ENCODE assay signal across 16 mouse cellular contexts in genomic region chr4:72766386-72766785, GRCm38 (mm10).
DNase-seq lines count a peak whose midpoint lies in the region; ATAC-seq lines count a peak whose summit lies in the region.
"Had no signal": no experiment of that assay in that cellular context is flagged by ENCODE, and none has a peak within 500 bp of the region (broad histone marks: within the 10 kb centered on the region; RNA-seq: fewer than 3 reads in every experiment).

No protein-coding gene starts in this region.

- DNase-seq in embryonic facial prominence, embryonic 14.5 days (ENCODE audit: low spot score) = no peak
- no peak for DNase-seq in embryonic facial prominence, embryonic 10.5 days (ENCODE audit: low spot score)
- peak; percentile 2 for DNase-seq in R1 (ENCODE audit: low read depth, low spot score)
- peak; percentile 44 for DNase-seq in hindbrain, embryonic 14.5 days (ENCODE audit: low spot score)
- no peak for DNase-seq in urinary bladder, postnatal 14 days (ENCODE audit: low spot score)
- DNase-seq in layer of hippocampus, adult 9-11 months = no peak
- DNase-seq: adrenal gland, postnatal 14 days; cerebellum, adult 9-11 months; heart, postnatal 14 days; kidney, postnatal 36 days; thymus, postnatal 25 days had no signal

- H3K4me3 ChIP-seq in embryonic facial prominence, embryonic 14.5 days (ENCODE audit: low read depth, low read length) = no peak overlapping the region
- H3K4me3 ChIP-seq in embryonic facial prominence, embryonic 10.5 days = no peak overlapping the region
- H3K4me3 ChIP-seq in hindbrain, embryonic 14.5 days (replicated peaks; ENCODE audit: low read length) = no peak overlapping the region
- no peak overlapping the region for H3K4me3 ChIP-seq in midbrain, embryonic 16.5 days (ENCODE audit: low read depth, low read length)
- H3K4me3 ChIP-seq in heart, embryonic 11.5 days (ENCODE audit: low read depth, low read length) = no peak overlapping the region
- H3K4me3 ChIP-seq: megakaryocyte, embryonic 14.5 days had no signal

- H3K27ac ChIP-seq in embryonic facial prominence, embryonic 14.5 days (replicated peaks; ENCODE audit: low read depth, low read length) = no peak overlapping the region
- no peak overlapping the region for H3K27ac ChIP-seq in embryonic facial prominence, embryonic 10.5 days (replicated peaks)
- H3K27ac ChIP-seq in hindbrain, embryonic 14.5 days = no peak overlapping the region
- no peak overlapping the region for H3K27ac ChIP-seq in midbrain, embryonic 16.5 days (ENCODE audit: low read length)
- H3K27ac ChIP-seq in heart, embryonic 11.5 days (ENCODE audit: low read depth, low read length) = no peak overlapping the region

- no peak overlapping the region for H3K4me2 ChIP-seq in embryonic facial prominence, embryonic 14.5 days (ENCODE audit: low read depth, low read length)
- H3K4me2 ChIP-seq in hindbrain, embryonic 14.5 days (replicated peaks) = no peak overlapping the region
- no peak overlapping the region for H3K4me2 ChIP-seq in midbrain, embryonic 16.5 days (ENCODE audit: low read length)
- H3K4me2 ChIP-seq in heart, embryonic 11.5 days = no peak overlapping the region
- H3K4me2 ChIP-seq: liver, embryonic 11.5 days had no signal

- H3K4me1 ChIP-seq in embryonic facial prominence, embryonic 14.5 days (ENCODE audit: control insufficient read depth, insufficient read depth, low read length) = no peaks in the 10 kb centered on the region
- no peaks in the 10 kb centered on the region for H3K4me1 ChIP-seq in embryonic facial prominence, embryonic 10.5 days
- H3K4me1 ChIP-seq in hindbrain, embryonic 14.5 days (replicated peaks; ENCODE audit: control insufficient read depth, insufficient read depth, low read length) = no peaks in the 10 kb centered on the region; the same call in 1 of the 2 replicates
- no peaks in the 10 kb centered on the region; the same call in 1 of the 2 replicates for H3K4me1 ChIP-seq in midbrain, embryonic 16.5 days (ENCODE audit: control insufficient read depth, insufficient read depth, low read length)
- H3K4me1 ChIP-seq in heart, embryonic 11.5 days (ENCODE audit: control insufficient read depth, insufficient read depth, low read length) = no peaks in the 10 kb centered on the region
- H3K4me1 ChIP-seq: megakaryocyte, embryonic 14.5 days had no signal

- no peaks in the 10 kb centered on the region for H3K9me3 ChIP-seq in embryonic facial prominence, embryonic 14.5 days (ENCODE audit: control insufficient read depth, low read length)
- no peaks in the 10 kb centered on the region for H3K9me3 ChIP-seq in embryonic facial prominence, embryonic 10.5 days
- H3K9me3 ChIP-seq in hindbrain, embryonic 14.5 days (ENCODE audit: control insufficient read depth, low read length) = no peaks in the 10 kb centered on the region
- no peaks in the 10 kb centered on the region for H3K9me3 ChIP-seq in midbrain, embryonic 16.5 days (replicated peaks; ENCODE audit: control insufficient read depth, low read length, poor library complexity, severe bottlenecking)
- H3K9me3 ChIP-seq in heart, embryonic 11.5 days (replicated peaks; ENCODE audit: control insufficient read depth, low read length) = no peaks in the 10 kb centered on the region
- H3K9me3 ChIP-seq: megakaryocyte, embryonic 14.5 days had no signal

- no peaks in the 10 kb centered on the region for H3K27me3 ChIP-seq in embryonic facial prominence, embryonic 14.5 days (replicated peaks; ENCODE audit: control insufficient read depth, insufficient read depth, low read length)
- H3K27me3 ChIP-seq in embryonic facial prominence, embryonic 10.5 days (replicated peaks; ENCODE audit: low read depth, poor library complexity, severe bottlenecking) = no peaks in the 10 kb centered on the region
- H3K27me3 ChIP-seq in hindbrain, embryonic 14.5 days (ENCODE audit: control insufficient read depth, insufficient read depth, low read length) = no peaks in the 10 kb centered on the region
- no peaks in the 10 kb centered on the region for H3K27me3 ChIP-seq in midbrain, embryonic 16.5 days (ENCODE audit: control insufficient read depth, insufficient read depth, low read depth, low read length)
- no peaks in the 10 kb centered on the region for H3K27me3 ChIP-seq in heart, embryonic 11.5 days (ENCODE audit: control insufficient read depth, insufficient read depth, low read length)
- H3K27me3 ChIP-seq: megakaryocyte, embryonic 14.5 days had no signal

- no peaks in the 10 kb centered on the region for H3K36me3 ChIP-seq in embryonic facial prominence, embryonic 14.5 days (ENCODE audit: control insufficient read depth, insufficient read depth, low read length)
- H3K36me3 ChIP-seq in embryonic facial prominence, embryonic 10.5 days (replicated peaks) = no peaks in the 10 kb centered on the region
- no peaks in the 10 kb centered on the region for H3K36me3 ChIP-seq in hindbrain, embryonic 14.5 days (replicated peaks; ENCODE audit: control insufficient read depth, insufficient read depth)
- H3K36me3 ChIP-seq in midbrain, embryonic 16.5 days (ENCODE audit: control insufficient read depth, insufficient read depth, low read length) = no peaks in the 10 kb centered on the region
- H3K36me3 ChIP-seq in heart, embryonic 11.5 days (ENCODE audit: control insufficient read depth, insufficient read depth, low read length) = no peaks in the 10 kb centered on the region

- WGBS in embryonic facial prominence, embryonic 14.5 days = 77% methylated on average over 2 of the region's 2 CpGs
- WGBS in embryonic facial prominence, embryonic 10.5 days = 88% methylated on average over 2 of the region's 2 CpGs
- WGBS in hindbrain, embryonic 14.5 days = 16% methylated on average over 2 of the region's 2 CpGs
- WGBS in midbrain, embryonic 16.5 days = 32% methylated on average over 2 of the region's 2 CpGs
- WGBS in heart, embryonic 11.5 days (ENCODE audit: insufficient replicate concordance) = 70% methylated on average over 2 of the region's 2 CpGs

- ATAC-seq in embryonic facial prominence, embryonic 14.5 days (ENCODE audit: low read depth) = peak; percentile 33; the same call in 1 of the 2 replicates
- peak; percentile 89 for ATAC-seq in hindbrain, embryonic 14.5 days (ENCODE audit: low FRiP score)
- ATAC-seq in midbrain, embryonic 16.5 days = peak; percentile 96
- ATAC-seq in heart, embryonic 11.5 days (replicated peaks; ENCODE audit: insufficient number of reproducible peaks, low FRiP score, low TSS enrichment) = no peak
- ATAC-seq: intestine, postnatal 0 days had no signal

- no peak overlapping the region for H3K9ac ChIP-seq in embryonic facial prominence, embryonic 14.5 days (ENCODE audit: low read depth, low read length)
- no peak overlapping the region for H3K9ac ChIP-seq in hindbrain, embryonic 14.5 days
- no peak overlapping the region for H3K9ac ChIP-seq in midbrain, embryonic 16.5 days (ENCODE audit: low read depth, low read length)
- H3K9ac ChIP-seq in heart, embryonic 11.5 days (ENCODE audit: low read depth, low read length) = no peak overlapping the region

Comparison
In these comparisons a context has a peak if more than half of its experiments do, and no peak if none do; other contexts are left out.
1. DNase-seq: peak in R1 (single experiment) and hindbrain, embryonic 14.5 days (single experiment); none in embryonic facial prominence, embryonic 14.5 days (single experiment), embryonic facial prominence, embryonic 10.5 days (single experiment), urinary bladder, postnatal 14 days (single experiment) and layer of hippocampus, adult 9-11 months (single experiment).